23 mouse cellular contexts compared by ENCODE assay signal in genomic region chr10:30723014-30723413, GRCm38 (mm10).
"Had no signal": no experiment of that assay in that cellular context is flagged by ENCODE, and none has a peak within 500 bp of the region (broad histone marks: within the 10 kb centered on the region; RNA-seq: fewer than 3 reads in every experiment).

No protein-coding gene starts in this region.

- H3K27me3 ChIP-seq: heart, embryonic 12.5 days; hindbrain, embryonic 12.5 days; hindbrain, embryonic 15.5 days; kidney, embryonic 15.5 days; limb, embryonic 13.5 days; limb, embryonic 15.5 days; liver, embryonic 12.5 days had no signal

- DNase-seq: gastrocnemius, postnatal 14 days; gastrocnemius, postnatal 36 days; heart, adult 18-20 months; heart, postnatal 10 days; heart, postnatal 4 days; kidney, adult 11 months; kidney, adult 9 months; layer of hippocampus, adult 9-11 months; layer of hippocampus, postnatal 36 days; left cerebral cortex, postnatal 4 days had no signal

- ATAC-seq: hindbrain, postnatal 0 days; intestine, embryonic 16.5 days; liver, embryonic 12.5 days had no signal

- H3K9ac ChIP-seq: heart, embryonic 12.5 days; hindbrain, embryonic 12.5 days; hindbrain, embryonic 15.5 days; kidney, embryonic 15.5 days; limb, embryonic 13.5 days; limb, embryonic 15.5 days; liver, embryonic 12.5 days; liver, embryonic 14.5 days had no signal

- H3K4me3 ChIP-seq: heart, embryonic 10.5 days; heart, embryonic 12.5 days; hindbrain, embryonic 10.5 days; hindbrain, embryonic 12.5 days; hindbrain, embryonic 15.5 days; kidney, embryonic 15.5 days; limb, embryonic 13.5 days; limb, embryonic 15.5 days; liver, embryonic 12.5 days had no signal

- H3K36me3 ChIP-seq: hindbrain, embryonic 10.5 days; hindbrain, embryonic 12.5 days; limb, embryonic 15.5 days had no signal

- H3K27ac ChIP-seq: heart, embryonic 10.5 days; hindbrain, embryonic 10.5 days; hindbrain, embryonic 12.5 days; hindbrain, embryonic 15.5 days; hindbrain, postnatal 0 days; kidney, embryonic 15.5 days; kidney, postnatal 0 days; limb, embryonic 13.5 days; limb, embryonic 15.5 days; liver, embryonic 12.5 days; liver, embryonic 14.5 days had no signal

- H3K9me3 ChIP-seq: heart, embryonic 10.5 days; heart, embryonic 12.5 days; hindbrain, embryonic 10.5 days; hindbrain, embryonic 12.5 days; hindbrain, embryonic 15.5 days; kidney, embryonic 15.5 days; limb, embryonic 13.5 days; limb, embryonic 15.5 days; liver, embryonic 12.5 days had no signal

- H3K4me1 ChIP-seq: heart, embryonic 10.5 days; heart, embryonic 12.5 days; hindbrain, embryonic 10.5 days; hindbrain, embryonic 12.5 days; hindbrain, embryonic 15.5 days; limb, embryonic 13.5 days; limb, embryonic 15.5 days had no signal
